Mouse (Mus musculus) stomach, embryonic 15.5 days (tissue): Measurements from ENCODE around the gene Itga9. TPM values are rescaled to one million over a fixed set of nuclear protein-coding genes. Genes with fewer than 3 reads are reported as not detected.

Experiments used
- ATAC-seq: fragments of 200-750 bp; cut with Nextera tagmentation; 2 replicates; pipeline ENCODE4 v1.8.0; 2017; ENCODE audit warnings: low read depth, moderate number of reproducible peaks, moderate TSS enrichment; ENCODE audit not compliant: insufficient read depth, low FRiP score
- H3K27ac ChIP-seq: fragments of 300-500 bp; sonication (generic); 2 replicates; pipeline ENCODE4 v1.5.1; 2015; ENCODE audit warnings: mild to moderate bottlenecking, inconsistent platforms
- H3K27me3 ChIP-seq: fragments of 300-500 bp; sonication (generic); replicated peaks from 2 replicates; pipeline ENCODE4 v1.6.1; 2015; ENCODE audit warnings: inconsistent platforms
- H3K36me3 ChIP-seq: fragments of 300-500 bp; sonication (generic); 2 replicates; pipeline ENCODE4 v1.6.1; 2015; ENCODE audit warnings: inconsistent platforms
- H3K4me1 ChIP-seq: fragments of 300-500 bp; sonication (generic); 2 replicates; pipeline ENCODE4 v1.6.1; 2015; ENCODE audit warnings: inconsistent platforms
- H3K4me2 ChIP-seq: fragments of 300-500 bp; sonication (generic); 2 replicates; pipeline ENCODE4 v1.6.1; 2015; ENCODE audit warnings: mild to moderate bottlenecking, inconsistent platforms
- H3K4me3 ChIP-seq: fragments of 300-500 bp; sonication (generic); replicated peaks from 2 replicates; pipeline ENCODE4 v1.5.1; 2015; ENCODE audit warnings: inconsistent platforms
- H3K9ac ChIP-seq: fragments of 300-500 bp; sonication (generic); 2 replicates; pipeline ENCODE4 v1.6.1; 2015; ENCODE audit warnings: inconsistent platforms
- H3K9me3 ChIP-seq: fragments of 300-500 bp; sonication (generic); 2 replicates; pipeline ENCODE4 v1.6.1; 2016; ENCODE audit warnings: inconsistent platforms
- WGBS: fragments of 180-500 bp; shearing (Covaris S2); methylation state at CpG from one replicate; pipeline ENCODE4 v1.1.7; 2015; 5-methylcytosine and 5-hydroxymethylcytosine counted together
- polyA plus RNA-seq: library from polyadenylated mRNA; unstranded; fragments of >200 nt; fragmentation: Nextera tagmentation; extraction: Ambion mirVana; gene quantifications from 2 replicates; pipeline ENCODE4 v1.2.1, GENCODE M21; 2015

Gene Itga9
- polyA plus RNA-seq, 1 experiment from 2014 or later = 17.6 TPM

- H3K9me3 ChIP-seq = no peaks in the 10 kb centered on the region
- ATAC-seq = no peak
- 76% methylated on average over 3 of the region's 3 CpGs for WGBS
- no peak overlapping the region for H3K4me2 ChIP-seq
- no peak overlapping the region for H3K27ac ChIP-seq
- 0 out of 2 replicates have a peak, but pooled peaks cover 9% of the 10 kb centered on the region for H3K36me3 ChIP-seq
- H3K4me1 ChIP-seq = no peaks in the 10 kb centered on the region
- no peak overlapping the region for H3K4me3 ChIP-seq
- no peak overlapping the region for H3K9ac ChIP-seq
- no peaks in the 10 kb centered on the region for H3K27me3 ChIP-seq
Measured at GRCm38 (mm10) chr9:118655726-118656125, 49.2 kb downstream of the Itga9 start.

DNA sequence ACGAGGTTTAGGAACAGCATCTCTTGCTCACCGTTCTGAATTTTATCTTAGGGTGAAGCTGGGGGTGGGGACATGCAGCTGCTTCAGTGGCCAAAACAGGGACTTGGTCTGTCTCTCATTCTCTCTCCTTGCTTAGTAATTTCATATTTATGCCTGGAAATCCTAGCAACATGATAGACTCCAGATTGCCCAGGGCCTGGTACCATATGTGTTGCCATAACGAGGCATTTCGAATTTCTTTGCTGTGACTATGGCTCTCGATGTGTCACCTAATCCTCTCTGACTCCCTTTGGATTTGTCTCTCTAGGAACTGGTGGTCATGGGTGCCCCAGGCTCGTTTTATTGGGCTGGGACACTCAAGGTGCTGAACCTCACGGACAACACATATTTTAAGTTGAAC lies 51.7 kb downstream of the Itga9 start:
- H3K27me3 ChIP-seq = no peaks in the 10 kb centered on the region
- H3K4me3 ChIP-seq = no peak overlapping the region
- no peak for ATAC-seq
- no peaks in the 10 kb centered on the region for H3K9me3 ChIP-seq
- 85% methylated on average over 7 of the region's 7 CpGs for WGBS
- H3K36me3 ChIP-seq = 0 out of 2 replicates have a peak, but pooled peaks cover 11% of the 10 kb centered on the region
- no peak overlapping the region for H3K27ac ChIP-seq
- no peaks in the 10 kb centered on the region for H3K4me1 ChIP-seq
- no peak overlapping the region for H3K4me2 ChIP-seq
- H3K9ac ChIP-seq = no peak overlapping the region

GRCm38 (mm10) chr9:118659809-118660208 lies 53.3 kb downstream of the Itga9 start:
- Histone ChIP-seq H3K4me1 (no peaks in the 10 kb centered on the region), H3K4me3 (no peak overlapping the region), H3K9me3 (no peaks in the 10 kb centered on the region), H3K27ac (no peak overlapping the region), H3K9ac (no peak overlapping the region), H3K4me2 (no peak overlapping the region), H3K27me3 (no peaks in the 10 kb centered on the region), H3K36me3 (0 out of 2 replicates have a peak, but pooled peaks cover 10% of the 10 kb centered on the region)
- no peak for ATAC-seq
- 70% methylated on average over 5 of the region's 5 CpGs for WGBS

GRCm38 (mm10) chr9:118660259-118660658 lies 53.8 kb downstream of the Itga9 start:
- WGBS = 60% methylated on average over 7 of the region's 7 CpGs
- Histone ChIP-seq H3K9ac (no peak overlapping the region), H3K27ac (no peak overlapping the region), H3K27me3 (no peaks in the 10 kb centered on the region), H3K4me3 (no peak overlapping the region), H3K36me3 (0 out of 2 replicates have a peak, but pooled peaks cover 10% of the 10 kb centered on the region), H3K9me3 (no peaks in the 10 kb centered on the region), H3K4me2 (no peak overlapping the region), H3K4me1 (no peaks in the 10 kb centered on the region)
- no peak for ATAC-seq

GRCm38 (mm10) chr9:118662026-118662425 lies 55.5 kb downstream of the Itga9 start:
- H3K4me3 ChIP-seq = no peak overlapping the region
- H3K9ac ChIP-seq = no peak overlapping the region
- no peak overlapping the region for H3K27ac ChIP-seq
- no peaks in the 10 kb centered on the region for H3K4me1 ChIP-seq
- no peak for ATAC-seq
- H3K4me2 ChIP-seq = no peak overlapping the region
- no peaks in the 10 kb centered on the region for H3K9me3 ChIP-seq
- no peaks in the 10 kb centered on the region for H3K27me3 ChIP-seq
- H3K36me3 ChIP-seq = 0 out of 2 replicates have a peak, but pooled peaks cover 15% of the 10 kb centered on the region
- 77% methylated on average over 8 of the region's 8 CpGs for WGBS

- WGBS = 87% methylated on average over 10 of the region's 10 CpGs
- Histone ChIP-seq H3K4me3 (no peak overlapping the region), H3K36me3 (0 out of 2 replicates have a peak, but pooled peaks cover 15% of the 10 kb centered on the region), H3K9ac (no peak overlapping the region), H3K27ac (no peak overlapping the region), H3K27me3 (no peaks in the 10 kb centered on the region), H3K4me2 (no peak overlapping the region), H3K4me1 (no peaks in the 10 kb centered on the region), H3K9me3 (no peaks in the 10 kb centered on the region)
- no peak for ATAC-seq
Measured at GRCm38 (mm10) chr9:118662476-118662875, 56.0 kb downstream of the Itga9 start.

DNA sequence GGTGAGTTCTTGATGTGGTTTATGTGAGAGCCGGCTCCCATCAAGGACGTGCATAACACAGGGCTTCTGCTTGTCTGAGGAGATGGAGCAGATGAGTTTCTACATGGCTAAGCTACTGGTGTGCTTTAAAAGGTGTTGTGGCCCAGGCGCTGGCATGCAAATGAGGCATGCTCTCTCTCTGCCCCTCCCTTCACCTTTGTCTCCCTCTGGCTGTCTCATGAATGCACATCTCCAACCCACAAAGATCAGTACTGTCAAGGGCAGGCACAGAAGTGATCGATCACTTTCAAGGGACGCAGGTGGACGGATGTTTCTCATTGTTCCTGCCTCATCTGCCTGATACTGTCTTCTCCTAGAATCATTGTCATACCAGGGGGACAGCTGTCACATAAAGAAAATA lies 57.4 kb downstream of the Itga9 start:
- Histone ChIP-seq H3K27me3 (no peaks in the 10 kb centered on the region), H3K36me3 (0 out of 2 replicates have a peak, but pooled peaks cover 15% of the 10 kb centered on the region), H3K4me3 (no peak overlapping the region), H3K9ac (no peak overlapping the region), H3K4me1 (no peaks in the 10 kb centered on the region), H3K4me2 (no peak overlapping the region), H3K27ac (no peak overlapping the region), H3K9me3 (no peaks in the 10 kb centered on the region)
- no peak for ATAC-seq
- 68% methylated on average over 6 of the region's 6 CpGs for WGBS

GRCm38 (mm10) chr9:118666069-118666468 lies 59.6 kb downstream of the Itga9 start:
- H3K27ac ChIP-seq = no peak overlapping the region
- no peaks in the 10 kb centered on the region for H3K4me1 ChIP-seq
- no peak for ATAC-seq
- no peaks in the 10 kb centered on the region for H3K27me3 ChIP-seq
- WGBS = 68% methylated on average over 3 of the region's 3 CpGs
- no peak overlapping the region for H3K4me2 ChIP-seq
- 0 out of 2 replicates have a peak, but pooled peaks cover 15% of the 10 kb centered on the region for H3K36me3 ChIP-seq
- no peak overlapping the region for H3K9ac ChIP-seq
- H3K9me3 ChIP-seq = no peaks in the 10 kb centered on the region
- H3K4me3 ChIP-seq = no peak overlapping the region

- 71% methylated on average over 3 of the region's 3 CpGs for WGBS
- Histone ChIP-seq H3K27ac (no peak overlapping the region), H3K9me3 (no peaks in the 10 kb centered on the region), H3K36me3 (0 out of 2 replicates have a peak, but pooled peaks cover 5% of the 10 kb centered on the region), H3K27me3 (no peaks in the 10 kb centered on the region), H3K9ac (no peak overlapping the region), H3K4me1 (no peaks in the 10 kb centered on the region), H3K4me3 (no peak overlapping the region), H3K4me2 (no peak overlapping the region)
- no peak for ATAC-seq
Measured at GRCm38 (mm10) chr9:118669696-118670095, 63.2 kb downstream of the Itga9 start.

DNA sequence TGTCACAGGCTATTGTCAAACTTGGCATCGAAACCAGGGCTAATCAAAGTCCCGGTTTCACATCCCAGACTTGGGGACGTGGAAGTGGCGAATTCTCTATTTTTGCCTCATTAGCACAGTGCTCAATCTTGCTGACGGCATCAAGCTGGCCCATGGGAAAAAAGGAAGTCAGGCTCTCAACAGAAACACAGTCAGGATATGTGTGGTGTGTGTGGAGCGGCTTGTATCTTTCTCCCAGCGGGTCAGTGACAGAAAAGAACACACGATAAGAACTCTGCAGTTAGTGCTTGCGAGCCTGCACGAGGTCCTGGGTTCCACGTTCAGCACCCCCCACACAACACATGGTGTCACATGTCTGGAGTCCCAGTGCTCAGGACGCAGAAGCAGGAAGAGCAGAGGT lies 67.8 kb downstream of the Itga9 start:
- H3K36me3 ChIP-seq = no peaks in the 10 kb centered on the region

DNA sequence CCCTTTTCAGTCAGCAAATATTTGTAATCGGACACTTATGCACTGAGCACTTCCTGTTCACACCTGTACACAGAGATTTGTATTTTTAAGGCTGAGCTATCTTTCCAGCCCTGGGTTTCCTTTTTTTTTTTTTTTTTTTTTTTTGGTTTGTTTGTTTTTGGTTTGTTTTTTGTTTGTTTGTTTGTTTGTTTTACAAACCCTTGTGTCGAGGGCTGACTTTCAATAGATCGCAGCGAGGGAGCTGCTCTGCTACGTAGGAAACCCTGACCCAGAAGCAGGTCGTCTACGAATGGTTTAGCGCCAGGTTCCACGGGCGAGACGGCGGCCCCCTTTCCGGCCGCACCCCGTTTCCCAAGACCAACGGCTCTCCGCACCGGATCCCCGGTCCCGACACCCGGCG lies 68.3 kb downstream of the Itga9 start:
- H3K4me2 ChIP-seq = no peak overlapping the region
- H3K9me3 ChIP-seq = no peaks in the 10 kb centered on the region
- H3K4me1 ChIP-seq = 0 out of 2 replicates have a peak, but pooled peaks cover 10% of the 10 kb centered on the region
- H3K9ac ChIP-seq = no peak overlapping the region
- H3K27me3 ChIP-seq = no peaks in the 10 kb centered on the region
- no peak overlapping the region for H3K4me3 ChIP-seq
- ATAC-seq = no peak
- WGBS = 87% methylated on average over 22 of the region's 22 CpGs
- H3K36me3 ChIP-seq = no peaks in the 10 kb centered on the region
- no peak overlapping the region for H3K27ac ChIP-seq

More for the DNA sequence above, 67.8 kb downstream of the Itga9 start:
- Histone ChIP-seq H3K27me3 (no peaks in the 10 kb centered on the region), H3K4me2 (no peak overlapping the region), H3K9ac (no peak overlapping the region), H3K4me1 (0 out of 2 replicates have a peak, but pooled peaks cover 10% of the 10 kb centered on the region), H3K27ac (no peak overlapping the region), H3K4me3 (no peak overlapping the region), H3K9me3 (no peaks in the 10 kb centered on the region)
- ATAC-seq = no peak
- 51% methylated on average over 12 of the region's 12 CpGs for WGBS

DNA sequence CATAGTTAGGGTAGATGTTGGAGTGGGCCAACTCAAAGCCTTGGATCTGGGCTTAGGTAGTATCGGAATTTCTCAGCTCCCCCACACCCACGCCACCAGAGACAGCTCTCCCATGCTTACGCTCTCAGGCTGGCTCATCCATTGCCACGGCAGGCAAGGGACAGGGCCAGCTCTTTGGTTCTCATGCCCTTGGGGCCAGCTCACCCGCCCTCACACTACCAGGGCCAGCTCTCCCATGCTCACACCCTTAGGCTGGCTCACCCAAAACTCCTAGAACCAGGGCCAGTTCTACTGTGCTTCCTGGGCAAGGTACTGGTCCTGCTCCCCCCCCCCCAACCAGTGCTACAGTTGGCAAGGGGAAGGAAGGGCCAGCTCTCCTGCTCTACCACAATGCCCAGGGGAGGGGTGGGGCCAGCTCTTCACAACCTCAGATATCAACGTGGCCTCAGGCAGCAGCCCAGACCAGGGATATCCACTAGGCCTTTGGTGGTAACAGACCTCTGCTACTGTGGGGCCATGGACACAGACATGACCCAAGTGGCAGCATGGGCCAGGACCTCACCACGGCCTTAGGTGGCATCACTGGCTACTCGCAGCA lies 69.2 kb downstream of the Itga9 start:
- H3K36me3 ChIP-seq = no peaks in the 10 kb centered on the region
- no peaks in the 10 kb centered on the region for H3K9me3 ChIP-seq
- no peak overlapping the region for H3K4me3 ChIP-seq
- ATAC-seq = no peak
- 0 out of 2 replicates have a peak, but pooled peaks cover 10% of the 10 kb centered on the region for H3K4me1 ChIP-seq
- H3K27ac ChIP-seq = no peak overlapping the region
- no peaks in the 10 kb centered on the region for H3K27me3 ChIP-seq
- H3K4me2 ChIP-seq = no peak overlapping the region
- H3K9ac ChIP-seq = no peak overlapping the region
- 91% methylated on average over 8 of the region's 8 CpGs for whole genome bisulfite sequencing
